Mouse (Mus musculus) heart, embryonic 12.5 days (tissue): ENCODE results near the gene Ttc39b. TPM values are rescaled to one million over a fixed set of nuclear protein-coding genes. Genes with fewer than 3 reads are reported as not detected.
A peak's percentile ranks its signal among the peaks of the same experiment; 100 is the strongest.

Experiments used
- ATAC-seq: fragments of 200-750 bp; cut with Nextera tagmentation; 2 replicates; pipeline ENCODE4 v1.8.0; 2017; ENCODE audit warnings: moderate TSS enrichment, moderate library complexity; ENCODE audit not compliant: insufficient number of reproducible peaks, low FRiP score
- H3K27ac ChIP-seq: fragments of 300-500 bp; sonication (generic); 2 replicates; pipeline ENCODE4 v1.5.1; 2016; ENCODE audit warnings: mild to moderate bottlenecking, moderate library complexity; ENCODE audit not compliant: poor library complexity, severe bottlenecking
- H3K27me3 ChIP-seq: fragments of 300-500 bp; sonication (generic); replicated peaks from 2 replicates; pipeline ENCODE4 v1.6.1; 2016; ENCODE audit warnings: mild to moderate bottlenecking, moderate library complexity
- H3K36me3 ChIP-seq: fragments of 300-500 bp; sonication (generic); 2 replicates; pipeline ENCODE4 v1.6.1; 2016; ENCODE audit warnings: mild to moderate bottlenecking, moderate library complexity
- H3K4me1 ChIP-seq: fragments of 300-500 bp; sonication (generic); replicated peaks from 2 replicates; pipeline ENCODE4 v1.6.1; 2016; ENCODE audit warnings: mild to moderate bottlenecking
- H3K4me2 ChIP-seq: fragments of 300-500 bp; sonication (generic); 2 replicates; pipeline ENCODE4 v1.6.1; 2016; ENCODE audit warnings: mild to moderate bottlenecking, moderate library complexity
- H3K4me3 ChIP-seq: fragments of 300-500 bp; sonication (generic); 2 replicates; pipeline ENCODE4 v1.5.1; 2016; ENCODE audit warnings: mild to moderate bottlenecking
- H3K9ac ChIP-seq: fragments of 300-500 bp; sonication (generic); 2 replicates; pipeline ENCODE4 v1.6.1; 2016; ENCODE audit warnings: mild to moderate bottlenecking, moderate library complexity
- H3K9me3 ChIP-seq: fragments of 300-500 bp; sonication (generic); replicated peaks from 2 replicates; pipeline ENCODE4 v1.6.1; 2016; ENCODE audit warnings: mild to moderate bottlenecking, moderate library complexity
- whole genome bisulfite sequencing: fragments of 180-500 bp; shearing (Covaris S2); methylation state at CpG from one replicate; pipeline ENCODE4 v1.1.7; 2016; 5-methylcytosine and 5-hydroxymethylcytosine counted together
- polyA plus RNA-seq: library from polyadenylated mRNA; unstranded; fragments of >200 nt; fragmentation: Nextera tagmentation; extraction: Ambion mirVana; gene quantifications from 2 replicates; pipeline ENCODE4 v1.2.1, GENCODE M21; 2016

The Ttc39b gene
- polyA plus RNA-seq, 1 experiment from 2014 or later: 2.2 TPM

GRCm38 (mm10) chr4:83272917-83273615 lies 51.0 kb downstream of the Ttc39b start:
- Histone ChIP-seq H3K9me3 (no peaks in the 10 kb centered on the region), H3K36me3 (no peaks in the 10 kb centered on the region), H3K27me3 (no peaks in the 10 kb centered on the region), H3K4me1 (no peaks in the 10 kb centered on the region), H3K4me2 (no peak overlapping the region), H3K9ac (no peak overlapping the region), H3K27ac (no peak overlapping the region), H3K4me3 (no peak overlapping the region)
- ATAC-seq: no peak
- 79% methylated on average over 9 of the region's 9 CpGs for WGBS

GRCm38 (mm10) chr4:83270481-83270880 lies 53.6 kb downstream of the Ttc39b start:
- Histone ChIP-seq H3K9ac (no peak overlapping the region), H3K27me3 (no peaks in the 10 kb centered on the region), H3K9me3 (no peaks in the 10 kb centered on the region), H3K4me1 (no peaks in the 10 kb centered on the region), H3K36me3 (no peaks in the 10 kb centered on the region), H3K27ac (no peak overlapping the region), H3K4me3 (no peak overlapping the region), H3K4me2 (no peak overlapping the region)
- ATAC-seq: no peak
- 80% methylated on average over 8 of the region's 8 CpGs for WGBS

GRCm38 (mm10) chr4:83269614-83270013 lies 54.4 kb downstream of the Ttc39b start:
- H3K9me3 ChIP-seq: no peaks in the 10 kb centered on the region
- H3K4me3 ChIP-seq: no peak overlapping the region
- H3K36me3 ChIP-seq: no peaks in the 10 kb centered on the region
- H3K27ac ChIP-seq: no peak overlapping the region
- no peaks in the 10 kb centered on the region for H3K27me3 ChIP-seq
- no peak overlapping the region for H3K9ac ChIP-seq
- 67% methylated on average over 6 of the region's 6 CpGs for WGBS
- H3K4me2 ChIP-seq: no peak overlapping the region
- H3K4me1 ChIP-seq: no peaks in the 10 kb centered on the region
- no peak for ATAC-seq

- Histone ChIP-seq H3K9me3 (no peaks in the 10 kb centered on the region), H3K4me3 (no peak overlapping the region), H3K27me3 (no peaks in the 10 kb centered on the region), H3K4me2 (no peak overlapping the region), H3K4me1 (peaks cover 4% of the 10 kb centered on the region), H3K27ac (no peak overlapping the region), H3K9ac (no peak overlapping the region), H3K36me3 (no peaks in the 10 kb centered on the region)
- ATAC-seq: no peak
- 71% methylated on average over 14 of the region's 14 CpGs for WGBS
Observed at GRCm38 (mm10) chr4:83265926-83266692, 57.9 kb downstream of the Ttc39b start.

- ATAC-seq: no peak
- Histone ChIP-seq H3K27me3 (no peaks in the 10 kb centered on the region), H3K4me1 (peaks cover 4% of the 10 kb centered on the region), H3K9ac (no peak overlapping the region), H3K4me3 (no peak overlapping the region), H3K27ac (no peak overlapping the region), H3K4me2 (no peak overlapping the region), H3K9me3 (no peaks in the 10 kb centered on the region), H3K36me3 (no peaks in the 10 kb centered on the region)
- WGBS: 82% methylated on average over 2 of the region's 2 CpGs
Observed at GRCm38 (mm10) chr4:83264832-83265231, 59.2 kb downstream of the Ttc39b start.

GRCm38 (mm10) chr4:83261998-83262397 lies 62.1 kb downstream of the Ttc39b start:
- no peak overlapping the region for H3K27ac ChIP-seq
- H3K27me3 ChIP-seq: no peaks in the 10 kb centered on the region
- no peak overlapping the region for H3K9ac ChIP-seq
- no peak for ATAC-seq
- H3K4me1 ChIP-seq: peaks cover 14% of the 10 kb centered on the region
- no peaks in the 10 kb centered on the region for H3K36me3 ChIP-seq
- H3K4me2 ChIP-seq: no peak overlapping the region
- H3K4me3 ChIP-seq: no peak overlapping the region
- 7% methylated on average over 2 of the region's 2 CpGs for WGBS
- no peaks in the 10 kb centered on the region for H3K9me3 ChIP-seq

- no peak overlapping the region for H3K9ac ChIP-seq
- no peak overlapping the region for H3K4me2 ChIP-seq
- no peak overlapping the region for H3K4me3 ChIP-seq
- H3K4me1 ChIP-seq: peaks cover 14% of the 10 kb centered on the region
- no peaks in the 10 kb centered on the region for H3K9me3 ChIP-seq
- no peaks in the 10 kb centered on the region for H3K36me3 ChIP-seq
- no peak overlapping the region for H3K27ac ChIP-seq
- no peak for ATAC-seq
- WGBS: 61% methylated on average over 4 of the region's 4 CpGs
- no peaks in the 10 kb centered on the region for H3K27me3 ChIP-seq
Observed at GRCm38 (mm10) chr4:83259690-83260089, 64.4 kb downstream of the Ttc39b start.

- peaks cover 14% of the 10 kb centered on the region for H3K4me1 ChIP-seq
- H3K9me3 ChIP-seq: no peaks in the 10 kb centered on the region
- no peak for ATAC-seq
- H3K27me3 ChIP-seq: no peaks in the 10 kb centered on the region
- no peaks in the 10 kb centered on the region for H3K36me3 ChIP-seq
- no peak overlapping the region for H3K27ac ChIP-seq
- no peak overlapping the region for H3K4me2 ChIP-seq
- H3K4me3 ChIP-seq: no peak overlapping the region
- H3K9ac ChIP-seq: no peak overlapping the region
- WGBS: 86% methylated on average over 3 of the region's 3 CpGs
Observed at GRCm38 (mm10) chr4:83258273-83258672, 65.8 kb downstream of the Ttc39b start.

- H3K4me1 ChIP-seq: peaks cover 13% of the 10 kb centered on the region
- no peaks in the 10 kb centered on the region for H3K9me3 ChIP-seq
- no peak overlapping the region for H3K9ac ChIP-seq
- WGBS: 66% methylated on average over 17 of the region's 17 CpGs
- no peak for ATAC-seq
- no peaks in the 10 kb centered on the region for H3K36me3 ChIP-seq
- no peak overlapping the region for H3K4me3 ChIP-seq
- no peak overlapping the region for H3K27ac ChIP-seq
- H3K27me3 ChIP-seq: no peaks in the 10 kb centered on the region
- H3K4me2 ChIP-seq: no peak overlapping the region
Observed at GRCm38 (mm10) chr4:83257279-83258260, 66.5 kb downstream of the Ttc39b start.

- H3K4me2 ChIP-seq: no peak overlapping the region
- no peaks in the 10 kb centered on the region for H3K27me3 ChIP-seq
- H3K36me3 ChIP-seq: no peaks in the 10 kb centered on the region
- ATAC-seq: peak; percentile 77
- H3K9me3 ChIP-seq: no peaks in the 10 kb centered on the region
- H3K27ac ChIP-seq: no peak overlapping the region; the same call in 1 of the 2 replicates
- H3K4me3 ChIP-seq: no peak overlapping the region
- WGBS: 67% methylated on average over 11 of the region's 11 CpGs
- no peak overlapping the region for H3K9ac ChIP-seq
- peaks cover 11% of the 10 kb centered on the region for H3K4me1 ChIP-seq
Observed at GRCm38 (mm10) chr4:83256779-83257178, 67.3 kb downstream of the Ttc39b start.

GRCm38 (mm10) chr4:83254941-83255340 lies 69.1 kb downstream of the Ttc39b start:
- Histone ChIP-seq H3K27me3 (no peaks in the 10 kb centered on the region), H3K9ac (no peak overlapping the region), H3K9me3 (no peaks in the 10 kb centered on the region), H3K4me1 (peaks cover 11% of the 10 kb centered on the region), H3K4me3 (no peak overlapping the region), H3K27ac (no peak overlapping the region), H3K4me2 (no peak overlapping the region), H3K36me3 (no peaks in the 10 kb centered on the region)
- WGBS: 85% methylated on average over 10 of the region's 10 CpGs
- ATAC-seq: no peak
